ENCODE assay signal across 14 mouse cellular contexts in the genomic region with DNA sequence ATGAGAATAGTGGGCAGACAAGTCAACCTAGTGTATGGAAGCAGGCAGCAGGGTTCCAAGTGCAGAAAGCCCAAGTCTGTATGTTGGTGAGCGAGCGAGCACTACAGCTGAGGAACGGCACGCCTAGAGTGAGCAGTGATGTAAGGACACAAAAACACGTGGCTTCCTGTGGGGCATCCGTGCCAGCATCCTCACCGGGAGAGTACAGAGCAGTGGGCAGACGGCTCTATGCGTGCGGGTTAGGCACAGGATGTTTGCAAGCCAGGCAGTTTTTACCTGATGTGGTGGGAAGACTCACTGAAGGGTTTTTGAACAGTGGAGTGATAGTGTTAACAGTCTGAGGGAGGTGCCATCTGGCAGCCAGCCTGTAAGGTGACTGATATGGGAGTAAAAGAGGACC. TPM values are rescaled to one million over a fixed set of nuclear protein-coding genes. Genes with fewer than 3 reads are reported as not detected.
A peak's percentile ranks its signal among the peaks of the same experiment; 100 is the strongest.
DNase-seq lines count a peak whose midpoint lies in the region; ATAC-seq and TF ChIP-seq lines count a peak whose summit lies in the region.
"Had no signal": no experiment of that assay in that cellular context is flagged by ENCODE, and none has a peak within 500 bp of the region (broad histone marks: within the 10 kb centered on the region; RNA-seq: fewer than 3 reads in every experiment).

No protein-coding gene starts in this region.

- H3K27me3 ChIP-seq in spleen, adult 2 months (ENCODE audit: control insufficient read depth, insufficient read depth, low read length): no peaks in the 10 kb centered on the region
- no peaks in the 10 kb centered on the region for H3K27me3 ChIP-seq in intestine, embryonic 16.5 days (replicated peaks; ENCODE audit: control insufficient read depth, insufficient read depth, low read length)
- no peaks in the 10 kb centered on the region for H3K27me3 ChIP-seq in hindbrain, embryonic 14.5 days (ENCODE audit: control insufficient read depth, insufficient read depth, low read length)
- H3K27me3 ChIP-seq: liver, embryonic 12.5 days; midbrain, embryonic 12.5 days; stomach, embryonic 15.5 days had no signal

- no peak for TF ChIP-seq CTCF in spleen, adult 2 months (IDR thresholded peaks at IDR 0.05; ENCODE audit: extremely low read depth, insufficient read depth, insufficient read length, insufficient replicate concordance)

- no peak overlapping the region for H3K4me3 ChIP-seq in spleen, adult 2 months (ENCODE audit: extremely low read depth, insufficient read depth, insufficient read length)
- no peak overlapping the region for H3K4me3 ChIP-seq in intestine, embryonic 16.5 days (ENCODE audit: low read length)
- no peak overlapping the region for H3K4me3 ChIP-seq in hindbrain, embryonic 14.5 days (replicated peaks; ENCODE audit: low read length)
- H3K4me3 ChIP-seq: liver, embryonic 12.5 days; midbrain, embryonic 12.5 days; stomach, embryonic 15.5 days had no signal

- H3K27ac ChIP-seq in spleen, adult 2 months (ENCODE audit: insufficient read depth, low read length): peak overlapping the region; percentile 2
- no peak overlapping the region for H3K27ac ChIP-seq in intestine, embryonic 16.5 days (ENCODE audit: low read length)
- no peak overlapping the region for H3K27ac ChIP-seq in hindbrain, embryonic 14.5 days
- H3K27ac ChIP-seq: liver, embryonic 12.5 days; midbrain, embryonic 12.5 days; stomach, embryonic 15.5 days had no signal

- no peak for TF ChIP-seq POLR2A in spleen, adult 2 months (IDR thresholded peaks at IDR 0.05; ENCODE audit: low read depth, low read length)

- no peak overlapping the region for H3K4me2 ChIP-seq in intestine, embryonic 16.5 days (ENCODE audit: low read depth, low read length)
- H3K4me2 ChIP-seq in hindbrain, embryonic 14.5 days (replicated peaks): no peak overlapping the region
- H3K4me2 ChIP-seq: liver, embryonic 12.5 days; midbrain, embryonic 12.5 days; stomach, embryonic 15.5 days had no signal

- peaks cover 9% of the 10 kb centered on the region for H3K36me3 ChIP-seq in spleen, adult 2 months (ENCODE audit: control insufficient read depth, insufficient read depth, low read length)
- H3K36me3 ChIP-seq in intestine, embryonic 16.5 days (ENCODE audit: control insufficient read depth, insufficient read depth, low read length): no peaks in the 10 kb centered on the region
- no peaks in the 10 kb centered on the region for H3K36me3 ChIP-seq in hindbrain, embryonic 14.5 days (replicated peaks; ENCODE audit: control insufficient read depth, insufficient read depth)

- peaks cover 28% of the 10 kb centered on the region; the same call in 1 of the 2 replicates for H3K4me1 ChIP-seq in spleen, adult 2 months (ENCODE audit: control insufficient read depth, insufficient read depth, insufficient read length)
- peaks cover 8% of the 10 kb centered on the region; the same call in 1 of the 2 replicates for H3K4me1 ChIP-seq in intestine, embryonic 16.5 days (ENCODE audit: control insufficient read depth, insufficient read depth, low read length)
- 0 out of 2 replicates have a peak, but pooled peaks cover 7% of the 10 kb centered on the region for H3K4me1 ChIP-seq in hindbrain, embryonic 14.5 days (replicated peaks; ENCODE audit: control insufficient read depth, insufficient read depth, low read length)
- H3K4me1 ChIP-seq: stomach, embryonic 15.5 days had no signal

- no peaks in the 10 kb centered on the region for H3K9me3 ChIP-seq in intestine, embryonic 16.5 days (ENCODE audit: control insufficient read depth, low read length)
- no peaks in the 10 kb centered on the region for H3K9me3 ChIP-seq in hindbrain, embryonic 14.5 days (ENCODE audit: control insufficient read depth, low read length)
- H3K9me3 ChIP-seq: liver, embryonic 12.5 days; midbrain, embryonic 12.5 days; stomach, embryonic 15.5 days had no signal

- H3K9ac ChIP-seq in intestine, embryonic 16.5 days (ENCODE audit: low read depth, low read length): no peak overlapping the region
- no peak overlapping the region for H3K9ac ChIP-seq in hindbrain, embryonic 14.5 days
- H3K9ac ChIP-seq: liver, embryonic 12.5 days; midbrain, embryonic 12.5 days; stomach, embryonic 15.5 days had no signal

- no peak for ATAC-seq in intestine, embryonic 16.5 days
- ATAC-seq in hindbrain, embryonic 14.5 days (ENCODE audit: low FRiP score): no peak
- ATAC-seq: forebrain, embryonic 16.5 days; liver, embryonic 12.5 days had no signal

- DNase-seq in cerebellum, adult 9-11 months: peak; percentile 58
- DNase-seq in cerebellum, postnatal 10 days: no peak
- DNase-seq in spleen, adult 2 months (ENCODE audit: low read depth in 1 of 2, low spot score in 2 of 2): no peak
- DNase-seq in spleen, adult 12 weeks (ENCODE audit: low spot score): no peak
- DNase-seq in naive thymus-derived CD4-positive, alpha-beta T cell, adult 2 months (ENCODE audit: low read depth): peak; percentile 87
- no peak for DNase-seq in layer of hippocampus, postnatal 25 days (ENCODE audit: extremely low spot score in 1 of 2, low spot score in 1 of 2)
- DNase-seq in hindbrain, embryonic 14.5 days (ENCODE audit: low spot score): no peak
- DNase-seq: gastrocnemius, postnatal 25 days; right cerebral cortex, postnatal 4 days had no signal

- 42% methylated on average over 10 of the region's 10 CpGs for WGBS in spleen, adult 2 months
- 84% methylated on average over 10 of the region's 10 CpGs for WGBS in intestine, embryonic 16.5 days
- 92% methylated on average over 10 of the region's 10 CpGs for WGBS in hindbrain, embryonic 14.5 days

RNA-seq across cellular contexts. Expression of gene Heg1, which starts 23.9 kb away (rescaled TPM):
- 36.0 and 42.4 TPM in 2 replicates for polyA plus RNA-seq in spleen, adult 2 months (2012; rRNA removed)
- total RNA-seq in layer of hippocampus, postnatal 25 days (2021): 10 to 100 TPM; 20.5 to 27.8 TPM
- 10.2 and 12.9 TPM in 2 replicates for polyA plus RNA-seq in intestine, embryonic 16.5 days (2015; fragmentation: Nextera tagmentation; extraction: Ambion mirVana)
- polyA plus RNA-seq in hindbrain, embryonic 14.5 days (2014; fragmentation: Nextera tagmentation; extraction: Ambion mirVana): 10.7 and 11.2 TPM in 2 replicates

Comparison
In these comparisons a context has a peak if more than half of its experiments do, and no peak if none do; other contexts are left out.
1. DNase-seq: peak in cerebellum, adult 9-11 months (single experiment) and naive thymus-derived CD4-positive, alpha-beta T cell, adult 2 months (single experiment); none in cerebellum, postnatal 10 days (0 of 2), spleen, adult 2 months (0 of 2), spleen, adult 12 weeks (single experiment), layer of hippocampus, postnatal 25 days (0 of 2) and hindbrain, embryonic 14.5 days (single experiment).